Mouse (Mus musculus): Measurements from ENCODE around the gene Adrb1. TPM values are rescaled to one million over a fixed set of nuclear protein-coding genes. Genes with fewer than 3 reads are reported as not detected.

Gene Adrb1
- polyA plus RNA-seq, 1 experiment from 2014 or later = 0.21 TPM

DNA sequence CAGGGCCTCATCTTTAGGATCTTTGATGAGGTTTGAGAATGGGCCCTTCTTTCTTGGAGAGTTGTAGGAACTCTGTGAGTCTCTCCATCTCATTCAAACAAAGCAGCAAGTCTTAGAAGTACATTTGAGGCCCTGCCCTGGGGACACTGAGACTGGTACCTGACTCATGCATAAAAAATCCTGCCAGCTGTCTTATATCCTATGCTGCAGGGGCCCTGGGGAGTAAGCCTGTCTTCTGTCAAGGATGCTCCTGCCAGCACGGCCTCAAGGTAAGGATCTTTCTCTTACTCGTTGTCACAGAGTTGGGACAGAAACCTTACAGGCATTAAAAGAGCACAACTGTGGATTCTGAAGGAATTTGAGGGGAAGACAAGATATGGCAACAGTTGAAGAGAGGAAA is 13.2 kb upstream of the Adrb1 start:
- H3K9ac ChIP-seq = no peak overlapping the region
- H3K27ac ChIP-seq = no peak overlapping the region
- H3K4me2 ChIP-seq (replicated peaks) = no peak overlapping the region
- no peak overlapping the region for H3K4me3 ChIP-seq
- H3K27me3 ChIP-seq = 0 out of 2 replicates have a peak, but pooled peaks cover 4% of the 10 kb centered on the region
- H3K36me3 ChIP-seq = no peaks in the 10 kb centered on the region
- ATAC-seq (ENCODE audit: low FRiP score) = no peak
- 86% methylated on average over 2 of the region's 2 CpGs for WGBS
- H3K4me1 ChIP-seq = peaks cover 3% of the 10 kb centered on the region; the same call in 1 of the 2 replicates
- no peaks in the 10 kb centered on the region for H3K9me3 ChIP-seq (replicated peaks)

- Histone ChIP-seq H3K27ac (no peak overlapping the region), H3K36me3 (no peaks in the 10 kb centered on the region), H3K27me3 (0 out of 2 replicates have a peak, but pooled peaks cover 4% of the 10 kb centered on the region), H3K4me2 (replicated peaks) (no peak overlapping the region), H3K9me3 (replicated peaks) (no peaks in the 10 kb centered on the region), H3K4me3 (no peak overlapping the region), H3K4me1 (peaks cover 5% of the 10 kb centered on the region), H3K9ac (no peak overlapping the region)
- ATAC-seq (ENCODE audit: low FRiP score) = no peak
- 84% methylated on average over 17 of the region's 17 CpGs for WGBS
Measured at GRCm38 (mm10) chr19:56710131-56710905, 11.7 kb upstream of the Adrb1 start.

DNA sequence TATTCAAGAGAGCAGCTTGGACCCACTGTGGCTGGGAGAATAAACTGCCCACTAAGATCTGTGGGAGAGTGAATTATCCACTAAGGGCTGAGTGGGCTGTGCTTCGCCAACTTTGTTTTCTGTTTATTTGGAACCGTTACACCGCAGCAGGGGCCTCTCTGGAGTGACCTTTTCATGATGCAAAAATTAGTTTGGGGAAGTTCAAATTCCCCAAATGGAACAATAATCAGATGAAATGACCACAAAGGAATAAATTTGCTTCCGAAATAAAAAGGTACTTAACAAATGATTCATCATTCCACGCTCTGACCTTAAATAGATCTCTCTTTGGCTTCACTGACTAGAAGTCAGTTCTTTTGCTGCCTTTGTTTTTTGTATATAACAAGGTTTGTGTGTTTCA is 8.4 kb upstream of the Adrb1 start:
- Histone ChIP-seq H3K36me3 (no peaks in the 10 kb centered on the region), H3K4me1 (peaks cover 4% of the 10 kb centered on the region; the same call in 1 of the 2 replicates), H3K27me3 (peaks cover 7% of the 10 kb centered on the region; the same call in 1 of the 2 replicates), H3K4me2 (replicated peaks) (no peak overlapping the region), H3K9ac (no peak overlapping the region), H3K27ac (no peak overlapping the region), H3K9me3 (replicated peaks) (no peaks in the 10 kb centered on the region), H3K4me3 (no peak overlapping the region)
- WGBS = 89% methylated on average over 5 of the region's 5 CpGs
- ATAC-seq (ENCODE audit: low FRiP score) = no peak

DNA sequence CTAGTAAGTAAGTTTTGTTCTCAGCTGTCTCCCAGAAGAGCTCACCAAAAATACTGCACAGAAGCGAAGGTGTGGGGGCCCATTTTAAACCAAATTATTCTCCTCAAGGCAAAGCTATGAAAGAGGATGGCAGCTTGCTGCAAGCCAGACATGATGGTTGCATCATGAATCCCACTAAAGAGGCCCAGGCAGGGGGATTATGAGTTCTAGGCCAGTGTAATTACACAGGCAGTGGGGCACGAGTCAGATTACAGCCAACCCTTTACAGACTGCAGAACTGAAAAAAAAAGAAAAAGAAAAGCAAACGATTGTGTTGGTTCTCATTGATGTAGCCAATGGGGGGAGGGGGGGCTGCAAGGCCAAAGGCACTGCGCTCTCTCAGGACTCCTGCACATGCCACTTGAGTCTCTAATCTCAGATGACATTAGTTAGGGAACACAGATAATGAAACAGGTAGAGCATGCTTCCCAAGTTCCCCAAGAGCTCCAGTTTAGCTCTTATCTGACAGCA is 7.3 kb upstream of the Adrb1 start:
- H3K4me3 ChIP-seq = no peak overlapping the region
- H3K36me3 ChIP-seq = no peaks in the 10 kb centered on the region
- H3K4me2 ChIP-seq (replicated peaks) = no peak overlapping the region
- no peak overlapping the region for H3K27ac ChIP-seq
- ATAC-seq (ENCODE audit: low FRiP score) = no peak
- 49% methylated on average over 4 of the region's 4 CpGs for WGBS
- H3K9ac ChIP-seq = no peak overlapping the region
- H3K9me3 ChIP-seq (replicated peaks) = no peaks in the 10 kb centered on the region
- H3K4me1 ChIP-seq = peaks cover 4% of the 10 kb centered on the region; the same call in 1 of the 2 replicates
- H3K27me3 ChIP-seq = peaks cover 14% of the 10 kb centered on the region

- Histone ChIP-seq H3K27ac (no peak overlapping the region), H3K4me1 (peaks cover 24% of the 10 kb centered on the region), H3K4me3 (no peak overlapping the region), H3K27me3 (peaks cover 46% of the 10 kb centered on the region), H3K4me2 (replicated peaks) (no peak overlapping the region), H3K36me3 (no peaks in the 10 kb centered on the region), H3K9me3 (replicated peaks) (no peaks in the 10 kb centered on the region), H3K9ac (no peak overlapping the region)
- ATAC-seq (ENCODE audit: low FRiP score) = no peak
- WGBS = 85% methylated on average over 8 of the region's 8 CpGs
Measured at GRCm38 (mm10) chr19:56718046-56718445, 4.0 kb upstream of the Adrb1 start.

DNA sequence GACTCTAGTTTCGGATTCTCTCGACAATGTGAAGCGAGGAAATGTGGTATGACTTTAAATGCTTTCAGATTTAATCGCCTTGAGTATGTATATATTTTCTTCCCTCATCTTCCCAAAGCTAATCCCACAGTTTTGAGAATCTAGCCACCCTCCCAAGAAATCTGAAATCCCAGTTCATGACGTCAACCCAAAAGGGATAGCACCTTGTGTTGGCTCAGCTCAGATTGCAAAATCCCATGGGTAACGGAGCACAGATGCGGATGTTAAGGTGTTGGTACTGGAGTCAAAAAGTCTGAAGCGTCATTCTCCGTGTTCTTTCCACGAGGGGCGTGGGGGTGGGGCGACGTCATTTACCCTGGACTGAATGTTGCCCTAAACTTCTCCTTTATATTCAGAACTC is 1.1 kb upstream of the Adrb1 start:
- H3K4me3 ChIP-seq = peak overlapping the region; percentile 57; the same call in 1 of the 2 replicates
- no peaks in the 10 kb centered on the region for H3K9me3 ChIP-seq (replicated peaks)
- peaks cover 70% of the 10 kb centered on the region for H3K27me3 ChIP-seq
- peak overlapping the region; percentile 97 for H3K4me2 ChIP-seq (replicated peaks)
- WGBS = 31% methylated on average over 13 of the region's 13 CpGs
- H3K36me3 ChIP-seq = no peaks in the 10 kb centered on the region
- H3K4me1 ChIP-seq = peaks cover 33% of the 10 kb centered on the region
- H3K27ac ChIP-seq = no peak overlapping the region
- H3K9ac ChIP-seq = no peak overlapping the region
- no peak for ATAC-seq (ENCODE audit: low FRiP score)

DNA sequence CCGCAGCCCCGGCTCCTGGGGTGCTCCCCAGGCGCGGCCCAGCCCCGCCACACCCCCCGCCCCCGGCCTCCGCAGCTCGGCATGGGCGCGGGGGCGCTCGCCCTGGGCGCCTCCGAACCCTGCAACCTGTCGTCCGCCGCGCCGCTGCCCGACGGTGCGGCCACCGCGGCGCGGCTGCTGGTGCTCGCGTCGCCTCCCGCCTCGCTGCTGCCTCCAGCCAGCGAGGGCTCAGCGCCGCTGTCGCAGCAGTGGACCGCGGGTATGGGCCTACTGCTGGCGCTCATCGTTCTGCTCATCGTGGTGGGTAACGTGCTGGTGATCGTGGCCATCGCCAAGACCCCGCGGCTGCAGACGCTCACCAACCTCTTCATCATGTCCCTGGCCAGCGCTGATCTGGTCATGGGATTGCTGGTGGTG is 300 bp downstream of the Adrb1 start:
- H3K9me3 ChIP-seq (replicated peaks) = no peaks in the 10 kb centered on the region
- WGBS = 2% methylated on average over 48 of the region's 48 CpGs
- peaks cover 33% of the 10 kb centered on the region for H3K4me1 ChIP-seq
- peak overlapping the region; percentile 57 for H3K4me3 ChIP-seq
- no peak overlapping the region for H3K27ac ChIP-seq
- H3K4me2 ChIP-seq (replicated peaks) = peak overlapping the region; percentile 97
- peak overlapping the region; percentile 53 for H3K9ac ChIP-seq
- no peaks in the 10 kb centered on the region for H3K36me3 ChIP-seq
- ATAC-seq (ENCODE audit: low FRiP score) = peak; percentile 29; the same call in 1 of the 2 replicates
- peaks cover 82% of the 10 kb centered on the region for H3K27me3 ChIP-seq

- 2% methylated on average over 69 of the region's 69 CpGs for WGBS
- peak overlapping the region; percentile 36; the same call in 1 of the 2 replicates for H3K9ac ChIP-seq
Measured at GRCm38 (mm10) chr19:56722711-56723330, 822 bp downstream of the Adrb1 start.

GRCm38 (mm10) chr19:56723331-56724125 is 1.5 kb downstream of the Adrb1 start:
- peak overlapping the region; percentile 57 for H3K4me3 ChIP-seq
- ATAC-seq (ENCODE audit: low FRiP score) = no peak
- H3K4me1 ChIP-seq = peaks cover 33% of the 10 kb centered on the region
- peak overlapping the region; percentile 97 for H3K4me2 ChIP-seq (replicated peaks)
- H3K36me3 ChIP-seq = no peaks in the 10 kb centered on the region
- peak overlapping the region; percentile 36; the same call in 1 of the 2 replicates for H3K9ac ChIP-seq
- no peak overlapping the region for H3K27ac ChIP-seq
- peaks cover 85% of the 10 kb centered on the region for H3K27me3 ChIP-seq
- no peaks in the 10 kb centered on the region for H3K9me3 ChIP-seq (replicated peaks)
- WGBS = under 1% methylated on average over 71 of the region's 71 CpGs

More at GRCm38 (mm10) chr19:56722711-56723330, 822 bp downstream of the Adrb1 start:
- peaks cover 33% of the 10 kb centered on the region for H3K4me1 ChIP-seq
- H3K27ac ChIP-seq = no peak overlapping the region
- peak overlapping the region; percentile 97 for H3K4me2 ChIP-seq (replicated peaks)
- peak; percentile 48; the same call in 1 of the 2 replicates for ATAC-seq (ENCODE audit: low FRiP score)
- H3K27me3 ChIP-seq = peaks cover 82% of the 10 kb centered on the region
- peak overlapping the region; percentile 57 for H3K4me3 ChIP-seq
- no peaks in the 10 kb centered on the region for H3K36me3 ChIP-seq
- no peaks in the 10 kb centered on the region for H3K9me3 ChIP-seq (replicated peaks)

- no peak overlapping the region for H3K27ac ChIP-seq
- H3K9me3 ChIP-seq (replicated peaks) = no peaks in the 10 kb centered on the region
- H3K36me3 ChIP-seq = no peaks in the 10 kb centered on the region
- peaks cover 37% of the 10 kb centered on the region for H3K4me1 ChIP-seq
- WGBS = 7% methylated on average over 13 of the region's 13 CpGs
- peaks cover 83% of the 10 kb centered on the region for H3K27me3 ChIP-seq
- H3K4me2 ChIP-seq (replicated peaks) = peak overlapping the region; percentile 97
- peak overlapping the region; percentile 36; the same call in 1 of the 2 replicates for H3K9ac ChIP-seq
- H3K4me3 ChIP-seq = peak overlapping the region; percentile 57
- ATAC-seq (ENCODE audit: low FRiP score) = no peak
Measured at GRCm38 (mm10) chr19:56724126-56724597, 2.2 kb downstream of the Adrb1 start.

DNA sequence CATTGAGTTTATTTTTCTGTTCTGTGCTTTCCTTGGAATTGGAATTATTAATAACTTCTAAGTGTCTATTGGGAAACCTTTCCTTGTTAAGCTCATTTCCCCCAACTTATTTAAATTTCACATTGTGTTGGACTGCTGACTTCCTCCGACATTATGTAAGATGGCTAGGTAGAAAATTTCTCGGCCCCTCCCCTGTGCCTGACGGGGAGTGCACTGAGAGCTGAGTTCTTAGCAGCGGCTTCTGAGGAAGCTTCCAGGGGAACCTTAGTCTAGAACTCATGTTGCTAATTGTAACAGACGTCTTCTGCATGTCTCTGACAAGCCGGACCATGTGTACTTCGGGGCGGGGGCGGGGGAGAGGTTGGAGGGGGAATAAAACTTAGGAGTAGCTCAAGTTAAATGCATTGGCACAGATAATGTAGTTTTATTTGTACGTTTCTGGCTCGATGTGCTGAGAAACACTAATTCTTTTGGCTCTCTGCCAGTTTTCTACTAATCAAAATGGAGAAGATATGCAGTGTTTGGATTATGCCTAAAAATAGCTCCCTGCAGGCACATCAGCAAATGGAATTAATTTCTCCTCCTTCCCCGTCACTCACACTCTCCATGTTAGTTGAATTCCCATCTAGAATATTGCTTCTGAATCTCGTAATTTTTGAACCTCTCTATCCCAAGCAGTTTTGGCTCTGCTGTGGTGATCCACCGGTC is 5.3 kb downstream of the Adrb1 start:
- H3K4me2 ChIP-seq (replicated peaks) = no peak overlapping the region
- H3K9me3 ChIP-seq (replicated peaks) = no peaks in the 10 kb centered on the region
- H3K4me1 ChIP-seq = peaks cover 24% of the 10 kb centered on the region
- no peak for ATAC-seq (ENCODE audit: low FRiP score)
- no peaks in the 10 kb centered on the region for H3K36me3 ChIP-seq
- 74% methylated on average over 14 of the region's 14 CpGs for WGBS
- H3K27me3 ChIP-seq = peaks cover 53% of the 10 kb centered on the region
- H3K9ac ChIP-seq = no peak overlapping the region
- H3K4me3 ChIP-seq = no peak overlapping the region
- H3K27ac ChIP-seq = no peak overlapping the region
